Mouse (Mus musculus): ENCODE measurements around the gene Zfp408. TPM values are rescaled to one million over a fixed set of nuclear protein-coding genes. Genes with fewer than 3 reads are reported as not detected.
A peak's percentile ranks its signal among the peaks of the same experiment; 100 is the strongest.

The Zfp408 gene
- polyA plus RNA-seq, 1 experiment from 2014 or later = 5.9 TPM

DNA sequence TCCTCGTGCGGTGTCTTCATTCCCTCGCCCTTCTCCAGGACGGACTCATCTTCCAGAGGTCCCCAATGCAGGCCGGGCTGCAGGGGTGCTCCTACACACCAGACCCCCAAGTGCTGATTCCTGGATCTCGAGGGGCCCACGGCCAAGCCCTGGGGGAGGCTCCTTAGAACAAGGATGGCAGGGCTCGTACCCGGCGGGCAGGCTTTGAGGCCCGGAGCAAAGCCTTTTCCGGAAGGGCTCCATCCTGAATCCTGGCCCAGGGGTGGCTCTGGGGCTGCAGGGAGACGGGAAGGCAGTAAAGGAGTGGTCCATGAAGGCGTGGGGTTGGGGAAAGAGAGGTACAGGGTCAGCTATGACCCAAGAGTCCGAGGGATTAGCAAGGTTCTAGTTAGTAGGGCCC lies 439 bp downstream of the Zfp408 start:
- Histone ChIP-seq H3K27me3 (replicated peaks) (no peaks in the 10 kb centered on the region), H3K36me3 (peaks cover 65% of the 10 kb centered on the region), H3K9me3 (replicated peaks) (no peaks in the 10 kb centered on the region), H3K9ac (peak overlapping the region; percentile 86), H3K4me1 (peaks cover 47% of the 10 kb centered on the region), H3K27ac (peak overlapping the region; percentile 88), H3K4me3 (peak overlapping the region; percentile 81), H3K4me2 (peak overlapping the region; percentile 94)
- WGBS (ENCODE audit: insufficient replicate concordance) = 2% methylated on average over 15 of the region's 15 CpGs
- peak; percentile 4; the same call in 1 of the 2 replicates for ATAC-seq

GRCm38 (mm10) chr2:91646733-91647132 lies 2.9 kb downstream of the Zfp408 start:
- Histone ChIP-seq H3K4me3 (no peak overlapping the region), H3K9me3 (replicated peaks) (no peaks in the 10 kb centered on the region), H3K27me3 (replicated peaks) (no peaks in the 10 kb centered on the region), H3K4me1 (peaks cover 58% of the 10 kb centered on the region), H3K27ac (no peak overlapping the region), H3K9ac (no peak overlapping the region), H3K4me2 (no peak overlapping the region), H3K36me3 (peaks cover 58% of the 10 kb centered on the region)
- no peak for ATAC-seq
- WGBS (ENCODE audit: insufficient replicate concordance) = 30% methylated on average over 1 of the region's 1 CpGs

DNA sequence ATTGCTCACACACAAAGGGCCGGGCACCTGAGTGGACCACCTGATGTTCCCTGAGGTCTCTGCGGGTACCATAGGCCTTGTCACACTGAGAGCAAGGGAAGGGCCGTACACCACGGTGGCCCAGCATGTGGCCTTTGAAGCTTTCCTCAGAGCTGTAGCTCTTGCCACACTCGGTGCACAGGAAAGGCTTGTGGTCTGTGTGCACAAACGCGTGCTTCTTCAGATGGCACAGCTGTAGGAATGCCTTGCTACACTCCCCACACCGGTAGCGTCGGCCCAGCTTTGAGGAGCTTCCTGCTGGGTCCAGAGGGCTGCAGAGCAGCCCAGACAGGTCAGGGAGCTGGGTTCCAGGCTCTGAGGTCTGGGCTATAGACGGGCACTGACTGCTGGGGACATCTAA lies 3.8 kb downstream of the Zfp408 start:
- Histone ChIP-seq H3K9ac (no peak overlapping the region), H3K27me3 (replicated peaks) (no peaks in the 10 kb centered on the region), H3K4me1 (peaks cover 57% of the 10 kb centered on the region), H3K9me3 (replicated peaks) (no peaks in the 10 kb centered on the region), H3K36me3 (peaks cover 57% of the 10 kb centered on the region), H3K4me3 (no peak overlapping the region), H3K27ac (no peak overlapping the region), H3K4me2 (no peak overlapping the region)
- ATAC-seq = no peak
- 88% methylated on average over 11 of the region's 11 CpGs for WGBS (ENCODE audit: insufficient replicate concordance)

DNA sequence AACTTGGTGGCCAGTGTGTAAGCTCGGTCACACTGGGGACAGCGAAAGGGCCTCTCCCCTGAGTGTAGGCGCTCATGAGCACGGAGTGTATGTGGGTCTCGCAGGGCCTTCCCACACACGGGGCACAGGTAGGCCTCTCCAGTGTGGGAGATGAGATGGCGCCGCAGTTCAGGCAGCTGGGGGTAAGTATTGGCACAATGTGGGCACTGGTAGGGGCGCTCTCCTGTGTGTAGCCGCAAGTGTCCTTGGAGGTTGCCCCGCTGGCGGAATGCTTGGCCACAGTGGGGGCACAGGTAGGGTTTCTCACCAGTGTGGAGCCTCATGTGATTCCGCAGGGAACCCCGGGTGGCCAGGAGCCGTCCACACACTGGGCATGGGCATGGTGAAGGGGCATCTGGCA lies 4.2 kb downstream of the Zfp408 start:
- H3K9me3 ChIP-seq (replicated peaks) = no peaks in the 10 kb centered on the region
- H3K4me1 ChIP-seq = peaks cover 55% of the 10 kb centered on the region
- WGBS (ENCODE audit: insufficient replicate concordance) = 94% methylated on average over 15 of the region's 15 CpGs
- H3K9ac ChIP-seq = no peak overlapping the region
- peak overlapping the region; percentile 12; the same call in 1 of the 2 replicates for H3K27ac ChIP-seq
- H3K36me3 ChIP-seq = peaks cover 57% of the 10 kb centered on the region
- H3K27me3 ChIP-seq (replicated peaks) = no peaks in the 10 kb centered on the region
- H3K4me2 ChIP-seq = no peak overlapping the region
- no peak for ATAC-seq
- no peak overlapping the region for H3K4me3 ChIP-seq

DNA sequence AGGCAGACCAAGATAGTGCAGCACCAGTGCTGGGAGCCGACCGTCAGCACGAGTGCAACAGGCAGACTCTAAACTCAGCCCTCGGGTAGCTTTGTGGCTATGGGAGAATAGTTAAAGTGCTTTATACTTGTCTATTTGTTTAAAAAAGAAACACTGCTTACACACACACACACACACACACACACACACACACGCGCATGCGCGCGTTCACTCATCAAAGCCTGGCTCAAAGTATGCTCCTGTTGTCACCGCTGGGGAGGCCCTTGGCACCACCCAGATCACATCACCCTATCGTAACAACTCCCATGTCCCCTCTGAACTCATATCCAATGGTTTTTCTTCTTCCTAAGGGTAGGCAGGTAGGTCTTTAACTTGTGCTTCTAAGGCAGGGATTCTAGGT lies 5.6 kb downstream of the Zfp408 start:
- Histone ChIP-seq H3K9ac (no peak overlapping the region), H3K9me3 (replicated peaks) (no peaks in the 10 kb centered on the region), H3K27me3 (replicated peaks) (no peaks in the 10 kb centered on the region), H3K27ac (peak overlapping the region; percentile 77), H3K4me1 (peaks cover 57% of the 10 kb centered on the region), H3K36me3 (peaks cover 57% of the 10 kb centered on the region), H3K4me3 (no peak overlapping the region), H3K4me2 (no peak overlapping the region)
- 88% methylated on average over 11 of the region's 11 CpGs for WGBS (ENCODE audit: insufficient replicate concordance)
- ATAC-seq = no peak

GRCm38 (mm10) chr2:91642825-91643415 lies 6.7 kb downstream of the Zfp408 start:
- peaks cover 46% of the 10 kb centered on the region for H3K4me1 ChIP-seq
- 68% methylated on average over 2 of the region's 2 CpGs for WGBS (ENCODE audit: insufficient replicate concordance)
- peak; percentile 84 for ATAC-seq
- H3K27ac ChIP-seq = peak overlapping the region; percentile 77
- peak overlapping the region; percentile 41; the same call in 1 of the 2 replicates for H3K9ac ChIP-seq
- no peaks in the 10 kb centered on the region for H3K27me3 ChIP-seq (replicated peaks)
- peak overlapping the region; percentile 48 for H3K4me2 ChIP-seq
- H3K9me3 ChIP-seq (replicated peaks) = no peaks in the 10 kb centered on the region
- H3K4me3 ChIP-seq = no peak overlapping the region
- H3K36me3 ChIP-seq = peaks cover 54% of the 10 kb centered on the region

- Histone ChIP-seq H3K27ac (no peak overlapping the region), H3K27me3 (replicated peaks) (no peaks in the 10 kb centered on the region), H3K4me1 (peaks cover 69% of the 10 kb centered on the region), H3K36me3 (peaks cover 14% of the 10 kb centered on the region), H3K4me2 (no peak overlapping the region), H3K4me3 (no peak overlapping the region), H3K9ac (no peak overlapping the region), H3K9me3 (replicated peaks) (no peaks in the 10 kb centered on the region)
- WGBS (ENCODE audit: insufficient replicate concordance) = 67% methylated on average over 6 of the region's 6 CpGs
- ATAC-seq = no peak
These were observed 10.7 kb downstream of the Zfp408 start for GRCm38 (mm10) chr2:91638931-91639330.

DNA sequence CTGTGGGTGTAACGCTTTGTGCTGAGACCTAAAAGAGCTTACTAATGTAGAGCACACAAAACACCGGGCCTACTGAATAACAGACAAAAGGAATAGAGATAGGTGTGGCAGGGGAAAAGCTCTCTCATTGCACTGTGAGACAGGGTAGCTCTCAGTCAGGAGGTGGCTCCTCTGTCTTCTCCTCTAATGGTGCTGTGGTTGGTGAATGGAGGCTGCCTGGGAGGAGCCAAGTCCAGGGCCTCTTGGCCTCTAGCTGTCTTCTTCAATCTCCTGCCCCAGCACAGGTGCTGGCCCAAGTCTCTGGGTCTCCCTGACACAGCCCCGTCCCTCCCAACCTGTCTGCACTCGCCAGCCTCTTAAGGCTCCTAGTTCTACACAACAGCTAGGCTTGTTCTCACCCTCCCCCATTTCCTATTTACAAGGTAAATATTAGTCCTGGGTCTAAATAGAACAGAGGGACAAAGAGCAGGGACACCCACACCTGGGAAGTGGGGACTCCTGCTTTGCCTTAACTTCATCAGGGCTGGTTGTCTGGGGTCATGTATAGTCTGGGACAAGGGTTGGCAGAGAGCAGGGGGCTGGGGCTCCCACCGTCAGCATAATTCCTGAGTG lies 12.8 kb downstream of the Zfp408 start:
- H3K9ac ChIP-seq = no peak overlapping the region
- no peaks in the 10 kb centered on the region for H3K27me3 ChIP-seq (replicated peaks)
- no peak overlapping the region for H3K4me3 ChIP-seq
- no peaks in the 10 kb centered on the region for H3K9me3 ChIP-seq (replicated peaks)
- peak overlapping the region; percentile 59 for H3K27ac ChIP-seq
- 66% methylated on average over 5 of the region's 5 CpGs for WGBS (ENCODE audit: insufficient replicate concordance)
- H3K36me3 ChIP-seq = no peaks in the 10 kb centered on the region
- H3K4me1 ChIP-seq = peaks cover 53% of the 10 kb centered on the region
- ATAC-seq = peak; percentile 53
- H3K4me2 ChIP-seq = peak overlapping the region; percentile 57

- H3K36me3 ChIP-seq = no peaks in the 10 kb centered on the region
These were observed 13.4 kb downstream of the Zfp408 start, which contains the start of gene F2 for GRCm38 (mm10) chr2:91636229-91636628. F2 (minus strand) TSS chr2:91636414.

GRCm38 (mm10) chr2:91635486-91635885 lies 14.1 kb downstream of the Zfp408 start:
- 61% methylated on average over 11 of the region's 11 CpGs for WGBS (ENCODE audit: insufficient replicate concordance)
- Histone ChIP-seq H3K4me3 (peak overlapping the region; percentile 42), H3K36me3 (no peaks in the 10 kb centered on the region), H3K4me2 (peak overlapping the region; percentile 57), H3K27me3 (replicated peaks) (peaks cover 2% of the 10 kb centered on the region; the same call in 1 of the 2 replicates), H3K4me1 (peaks cover 43% of the 10 kb centered on the region), H3K9ac (peak overlapping the region; percentile 54), H3K9me3 (replicated peaks) (no peaks in the 10 kb centered on the region), H3K27ac (peak overlapping the region; percentile 59)
- no peak for ATAC-seq

More at GRCm38 (mm10) chr2:91636229-91636628, 13.4 kb downstream of the Zfp408 start, which contains the start of gene F2:
- Histone ChIP-seq H3K4me2 (peak within 1 kb of the TSS; percentile 57), H3K9ac (peak within 1 kb of the TSS; percentile 54), H3K9me3 (replicated peaks) (no peaks in the 10 kb centered on the region), H3K4me3 (peak within 1 kb of the TSS; percentile 42), H3K27ac (peak within 1 kb of the TSS; percentile 59), H3K27me3 (replicated peaks) (no peaks in the 10 kb centered on the region), H3K4me1 (peaks cover 48% of the 10 kb centered on the region)
- 69% methylated on average over 8 of the region's 8 CpGs for WGBS (ENCODE audit: insufficient replicate concordance)
- ATAC-seq = peak; percentile 30; the same call in 1 of the 2 replicates

DNA sequence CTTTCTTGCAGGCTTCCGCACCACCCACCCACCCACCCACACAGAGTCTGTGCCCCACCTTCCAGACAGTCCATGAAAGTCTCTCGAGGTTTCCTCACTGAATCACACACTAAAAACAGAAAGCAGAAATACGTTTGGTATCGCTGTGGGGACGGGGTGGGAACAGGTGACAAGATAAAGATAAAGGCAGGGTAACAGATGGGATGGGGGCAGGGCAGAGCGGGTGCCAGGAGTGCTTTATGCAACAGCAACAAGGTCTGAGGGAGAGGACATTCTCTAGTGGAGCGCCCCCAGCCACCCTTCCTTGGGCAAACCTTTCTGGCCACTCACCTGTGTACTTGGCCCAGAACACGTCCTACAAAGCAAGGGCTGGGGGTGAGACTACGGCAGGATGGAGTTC lies 14.8 kb downstream of the Zfp408 start:
- no peaks in the 10 kb centered on the region for H3K36me3 ChIP-seq
- H3K9me3 ChIP-seq (replicated peaks) = no peaks in the 10 kb centered on the region
- H3K4me3 ChIP-seq = peak overlapping the region; percentile 42
- peak overlapping the region; percentile 54 for H3K9ac ChIP-seq
- peak overlapping the region; percentile 59 for H3K27ac ChIP-seq
- H3K4me1 ChIP-seq = peaks cover 37% of the 10 kb centered on the region
- peaks cover 6% of the 10 kb centered on the region; the same call in 1 of the 2 replicates for H3K27me3 ChIP-seq (replicated peaks)
- WGBS (ENCODE audit: insufficient replicate concordance) = 34% methylated on average over 9 of the region's 9 CpGs
- ATAC-seq = peak; percentile 77
- peak overlapping the region; percentile 57 for H3K4me2 ChIP-seq

DNA sequence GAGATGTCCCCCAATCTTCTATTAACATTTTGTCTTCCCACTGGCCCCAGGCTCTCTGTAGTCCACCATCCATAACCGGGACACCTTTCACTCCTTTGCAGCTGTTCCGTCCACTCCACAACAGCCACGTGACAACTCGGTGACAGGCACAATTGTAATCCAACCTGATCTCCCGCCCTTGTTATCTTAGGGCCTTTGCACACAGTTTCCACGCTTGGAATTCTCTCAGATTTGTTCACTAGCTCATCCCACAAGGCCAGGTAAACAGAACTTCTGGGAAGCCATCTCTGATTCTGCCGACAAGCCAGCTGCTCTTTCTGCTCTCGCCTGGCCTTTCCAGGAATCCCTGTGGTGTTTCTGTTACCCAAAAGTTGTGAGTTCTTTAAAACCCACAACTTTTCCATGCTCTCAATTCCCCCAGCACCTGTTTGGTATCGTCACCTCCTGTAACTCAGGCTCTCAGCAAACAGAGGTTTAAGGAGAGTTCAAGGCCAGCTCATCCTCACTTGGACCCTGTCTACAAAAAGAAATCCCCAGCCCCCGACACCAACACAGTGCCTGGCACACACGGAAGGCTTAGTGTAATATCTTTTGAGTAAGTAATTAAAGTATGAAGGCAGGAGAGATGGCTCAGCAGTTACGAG lies 16.1 kb downstream of the Zfp408 start:
- H3K9ac ChIP-seq = no peak overlapping the region
- H3K4me3 ChIP-seq = 0 out of 2 replicates have a peak overlapping the region, but pooled peaks have one; percentile 6

More for the DNA sequence above, 16.1 kb downstream of the Zfp408 start:
- ATAC-seq = no peak
- peak overlapping the region; percentile 63 for H3K27ac ChIP-seq
- WGBS (ENCODE audit: insufficient replicate concordance) = 72% methylated on average over 12 of the region's 12 CpGs
- no peaks in the 10 kb centered on the region for H3K9me3 ChIP-seq (replicated peaks)
- H3K4me1 ChIP-seq = peaks cover 37% of the 10 kb centered on the region
- peaks cover 6% of the 10 kb centered on the region; the same call in 1 of the 2 replicates for H3K27me3 ChIP-seq (replicated peaks)
- peak overlapping the region; percentile 57 for H3K4me2 ChIP-seq
- no peaks in the 10 kb centered on the region for H3K36me3 ChIP-seq
